Mouse (Mus musculus): ENCODE results near the gene Nelfa. TPM values are rescaled to one million over a fixed set of nuclear protein-coding genes. Genes with fewer than 3 reads are reported as not detected.

Gene Nelfa
- total and polyA plus RNA-seq, 3 experiments = 20.6 to 41.2 (median 23.9) TPM

DNA sequence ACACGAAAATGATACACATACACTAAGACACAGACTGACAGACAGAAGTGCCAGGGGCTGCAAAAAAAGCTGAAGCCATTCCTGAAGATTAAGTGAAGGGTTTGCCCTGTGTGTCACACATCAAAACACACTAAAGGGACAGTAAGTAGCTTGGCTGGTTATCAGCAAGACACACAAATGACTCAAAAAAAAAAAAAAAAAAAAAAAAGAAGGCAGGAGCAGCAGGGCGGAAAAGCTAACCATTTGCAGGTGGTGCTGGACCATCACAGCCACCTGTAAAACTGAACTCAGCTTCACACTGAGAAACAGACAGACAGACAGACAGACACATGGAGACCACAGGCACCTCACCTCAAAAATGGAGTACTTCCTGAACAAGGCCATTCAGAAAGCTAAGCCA is 2.1 kb downstream of the Nelfa start:
- peaks cover 2 to 42% of the 10 kb centered on the region in 2 experiments; a peak in 3 of 4 replicates for H3K4me1 ChIP-seq (ENCODE audit: control insufficient read depth in 1 of 2, insufficient read depth in 2 of 2)
- no peak overlapping the region for H3K9ac ChIP-seq (ENCODE audit: insufficient read depth, low read depth)
- TF ChIP-seq TBP (conservative IDR thresholded peaks at IDR 0.05; ENCODE audit: low read depth, low read length) (no peak), NELFE (IDR thresholded peaks at IDR 0.05; ENCODE audit: low read depth, low read length) (no peak), EP300 (IDR thresholded peaks at IDR 0.05; ENCODE audit: low read length) (no peak), RAD21 (IDR thresholded peaks at IDR 0.05; ENCODE audit: low read depth, low read length) (no peak), ZNF384 (IDR thresholded peaks at IDR 0.05; ENCODE audit: low read depth, low read length) (peak; percentile 88), PAX5 (IDR thresholded peaks at IDR 0.05; ENCODE audit: low read length) (no peak), UBTF (IDR thresholded peaks at IDR 0.05; ENCODE audit: low read depth, low read length) (no peak), USF2 (conservative IDR thresholded peaks at IDR 0.05; ENCODE audit: low read depth, low read length) (no peak)
- dilution Hi-C loops (cut with MboI; ENCODE audit: extremely low pct_ligation_motif_present, extremely low pct_unique_long_range_greater_than_20kb, low sequenced_read_pairs) (no loop called here), in situ Hi-C loops (cut with MboI; ENCODE audit: low pct_ligation_motif_present, low pct_unique_long_range_greater_than_20kb, low sequenced_read_pairs) (no loop called here)
- H3K79me2 ChIP-seq (replicated peaks; ENCODE audit: control insufficient read depth, extremely low read depth, insufficient read depth, poor library complexity, severe bottlenecking) = peaks cover 49% of the 10 kb centered on the region
- peak overlapping the region; percentile 7 to 97 (median 82) for H3K4me3 ChIP-seq (replicated peaks in 1 of 3; ENCODE audit: low read depth in 2 of 3, low read length in 2 of 3, poor library complexity in 1 of 3)
- H3K27ac ChIP-seq (ENCODE audit: insufficient read depth, low read depth) = no peak overlapping the region
- H3K27me3 ChIP-seq (replicated peaks) = no peaks in the 10 kb centered on the region
- peaks cover 17 to 42% of the 10 kb centered on the region in 2 experiments for H3K36me3 ChIP-seq (replicated peaks in 1 of 2; ENCODE audit: control insufficient read depth in 1 of 2, insufficient read depth in 1 of 2, low read length in 1 of 2)
- peaks cover 6% of the 10 kb centered on the region for H3K9me3 ChIP-seq (replicated peaks; ENCODE audit: low read length)
- peak overlapping the region; percentile 93 for H3K4me2 ChIP-seq (ENCODE audit: insufficient read depth, low read depth, poor library complexity, severe bottlenecking)
- no peak for DNase-seq (ENCODE audit: extremely low read depth)

DNA sequence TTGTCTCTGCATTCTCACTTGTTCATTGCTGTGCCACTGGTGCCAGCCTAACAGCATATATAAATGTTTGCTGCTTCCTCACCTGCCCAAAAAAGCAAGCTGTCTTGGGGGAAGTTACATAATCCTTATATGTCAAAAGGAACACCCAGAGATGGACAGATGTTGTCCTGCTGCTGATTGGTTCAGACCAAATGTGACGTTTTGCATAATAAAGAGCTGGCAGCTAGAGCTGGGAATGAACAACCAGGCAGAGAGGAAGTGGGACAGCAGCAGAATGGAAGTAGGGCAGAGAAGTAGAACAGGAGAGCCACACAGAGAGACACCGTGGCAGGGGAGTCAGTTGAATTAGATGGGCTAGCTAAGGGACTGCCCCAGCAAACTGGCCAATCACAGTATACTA is 3.8 kb downstream of the Nelfa start:
- Histone ChIP-seq H3K9ac (ENCODE audit: insufficient read depth, low read depth) (no peak overlapping the region), H3K4me3 (replicated peaks in 1 of 3; ENCODE audit: low read depth in 2 of 3, low read length in 2 of 3, poor library complexity in 1 of 3) (no peak overlapping the region), H3K36me3 (replicated peaks in 1 of 2; ENCODE audit: control insufficient read depth in 1 of 2, insufficient read depth in 1 of 2, low read length in 1 of 2) (peaks cover 21 to 44% of the 10 kb centered on the region in 2 experiments), H3K4me1 (ENCODE audit: control insufficient read depth in 1 of 2, insufficient read depth in 2 of 2) (peaks cover 2 to 27% of the 10 kb centered on the region in 2 experiments; a peak in 3 of 4 replicates), H3K79me2 (replicated peaks; ENCODE audit: control insufficient read depth, extremely low read depth, insufficient read depth, poor library complexity, severe bottlenecking) (peaks cover 47% of the 10 kb centered on the region), H3K27ac (ENCODE audit: insufficient read depth, low read depth) (no peak overlapping the region), H3K27me3 (replicated peaks) (no peaks in the 10 kb centered on the region), H3K9me3 (replicated peaks; ENCODE audit: low read length) (no peaks in the 10 kb centered on the region), H3K4me2 (ENCODE audit: insufficient read depth, low read depth, poor library complexity, severe bottlenecking) (no peak overlapping the region)
- DNase-seq (ENCODE audit: extremely low read depth) = no peak
- in situ Hi-C loops (cut with MboI; ENCODE audit: low pct_ligation_motif_present, low pct_unique_long_range_greater_than_20kb, low sequenced_read_pairs) = no loop called here
- dilution Hi-C loops (cut with MboI; ENCODE audit: extremely low pct_ligation_motif_present, extremely low pct_unique_long_range_greater_than_20kb, low sequenced_read_pairs) = no loop called here
- TF ChIP-seq ZC3H11A (IDR thresholded peaks at IDR 0.05; ENCODE audit: low read depth, low read length) (no peak), MXI1 (IDR thresholded peaks at IDR 0.05; ENCODE audit: low read depth, low read length) (no peak), PAX5 (IDR thresholded peaks at IDR 0.05; ENCODE audit: low read length) (no peak), MEF2A (IDR thresholded peaks at IDR 0.05; ENCODE audit: borderline replicate concordance, low read depth, low read length) (no peak), MAFK (IDR thresholded peaks at IDR 0.05; ENCODE audit: insufficient replicate concordance, low read length) (no peak), SMC3 (IDR thresholded peaks at IDR 0.05; ENCODE audit: low read depth, low read length) (no peak), ZKSCAN1 (IDR thresholded peaks at IDR 0.05; ENCODE audit: borderline replicate concordance, low read depth, low read length) (no peak), TCF12 (IDR thresholded peaks at IDR 0.05; ENCODE audit: low read depth, low read length) (no peak), HCFC1 (IDR thresholded peaks at IDR 0.05; ENCODE audit: low read depth, low read length) (no peak), IRF4 (IDR thresholded peaks at IDR 0.05; ENCODE audit: low read depth, low read length) (no peak), ETS1 (conservative IDR thresholded peaks at IDR 0.05; ENCODE audit: low read depth, low read length) (no peak), GABPA (IDR thresholded peaks at IDR 0.05; ENCODE audit: insufficient replicate concordance, low read depth, low read length) (no peak), RAD21 (IDR thresholded peaks at IDR 0.05; ENCODE audit: low read depth, low read length) (no peak), MAX (IDR thresholded peaks at IDR 0.05; ENCODE audit: low read length) (no peak), CHD2 (IDR thresholded peaks at IDR 0.05; ENCODE audit: low read length) (no peak), ELF1 (IDR thresholded peaks at IDR 0.05; ENCODE audit: low read depth, low read length) (no peak), JUND (conservative IDR thresholded peaks at IDR 0.05; ENCODE audit: low read depth, low read length) (no peak)
